Mouse (Mus musculus): ENCODE measurements around the gene Adpgk.

The Adpgk gene

DNA sequence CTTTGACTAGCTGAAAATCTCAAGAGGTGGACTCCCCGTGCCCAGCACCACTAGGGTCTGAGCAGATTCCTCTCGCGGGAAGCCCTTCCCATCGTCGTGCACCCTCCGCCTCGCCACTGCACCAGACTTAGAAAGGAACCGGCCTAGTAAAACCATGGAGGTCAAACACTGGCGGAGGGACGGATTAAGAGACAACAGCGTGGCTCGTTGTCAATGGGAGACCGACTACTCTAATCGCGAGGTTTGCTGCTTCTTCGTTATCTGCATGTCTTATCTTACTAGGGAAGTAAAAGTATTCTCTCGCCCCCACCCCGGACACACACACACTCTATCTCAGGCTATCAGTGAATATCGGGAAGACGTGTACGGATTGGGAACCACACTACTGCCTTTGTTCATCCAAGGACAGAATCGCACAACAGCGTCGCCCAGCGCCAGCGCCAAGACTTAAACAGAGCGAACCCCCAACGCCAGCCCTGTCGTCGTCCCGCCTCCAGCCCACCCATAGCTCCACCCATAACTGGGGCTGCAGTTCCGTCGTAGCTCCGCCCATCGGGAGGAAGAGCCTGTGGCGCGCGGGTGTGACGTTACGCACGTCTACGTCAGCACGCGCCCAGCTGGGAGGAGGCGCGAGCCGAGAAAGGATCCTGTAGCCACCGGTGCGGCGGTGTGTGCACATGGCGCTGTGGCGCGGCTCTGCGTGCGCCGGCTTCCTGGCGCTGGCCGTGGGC lies at the start of gene Adpgk:
Gene Adpgk (plus strand): TSS at position 602 of the 731 bp plus-strand sequence.
- in situ Hi-C loops (cut with MboI; ENCODE audit: unreplicated experiment in 2 of 2): loop anchor here in 1 of 2 experiments (10.0 kb wide), 1 partner anchor 194 kb away; the partner anchor contains the start of gene Arih1

DNA sequence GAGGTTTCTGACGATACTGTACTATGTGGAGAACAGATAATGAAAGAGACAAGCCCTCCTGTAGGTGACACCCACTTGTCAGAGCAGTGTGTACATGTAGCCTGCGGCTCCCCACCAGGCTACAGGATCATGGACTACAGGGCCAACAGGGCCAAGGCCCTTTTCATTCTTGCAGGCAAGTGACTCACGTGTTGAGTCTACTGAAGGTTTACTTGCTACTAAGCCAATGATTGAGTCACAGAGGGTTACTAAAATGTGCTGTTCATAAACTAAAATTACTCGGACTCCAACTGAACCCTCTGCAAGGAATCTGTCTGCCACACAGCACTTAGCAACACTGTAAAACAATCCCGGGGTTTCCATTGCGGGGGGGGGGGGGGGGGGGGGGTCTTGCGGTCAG lies 46.2 kb upstream of the Adpgk start:
- in situ Hi-C loops (cut with MboI; ENCODE audit: unreplicated experiment in 2 of 2): no loop called here

DNA sequence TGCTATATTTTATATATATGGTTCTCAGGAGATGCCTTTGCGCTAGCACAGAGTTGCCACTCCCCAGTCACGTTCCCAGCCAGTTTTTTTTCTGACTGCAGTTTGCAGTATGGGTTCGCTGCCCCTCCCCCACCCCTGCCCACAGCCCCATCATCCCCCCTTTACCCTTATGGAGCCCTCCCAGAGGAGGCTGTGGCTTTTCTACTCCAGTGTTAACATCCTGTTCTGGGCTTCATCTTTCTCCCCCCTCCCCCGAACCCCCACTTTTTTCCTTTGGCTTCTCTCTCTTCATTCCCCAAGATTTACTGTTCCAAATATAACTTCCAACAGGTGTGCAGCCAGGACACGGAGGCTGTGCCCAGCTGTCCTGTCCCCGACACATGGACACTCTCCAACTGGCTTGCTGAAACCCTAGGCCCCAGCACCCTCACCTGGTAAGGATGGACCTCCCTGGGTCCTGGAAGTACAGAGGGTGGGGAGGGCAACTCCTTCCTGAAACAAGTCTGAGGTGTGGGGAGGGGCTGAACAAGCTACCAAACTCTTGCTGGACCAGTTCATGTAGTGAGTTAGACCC lies 44.8 kb upstream of the Adpgk start:
- in situ Hi-C loops (cut with MboI; ENCODE audit: unreplicated experiment in 2 of 2): no loop called here

DNA sequence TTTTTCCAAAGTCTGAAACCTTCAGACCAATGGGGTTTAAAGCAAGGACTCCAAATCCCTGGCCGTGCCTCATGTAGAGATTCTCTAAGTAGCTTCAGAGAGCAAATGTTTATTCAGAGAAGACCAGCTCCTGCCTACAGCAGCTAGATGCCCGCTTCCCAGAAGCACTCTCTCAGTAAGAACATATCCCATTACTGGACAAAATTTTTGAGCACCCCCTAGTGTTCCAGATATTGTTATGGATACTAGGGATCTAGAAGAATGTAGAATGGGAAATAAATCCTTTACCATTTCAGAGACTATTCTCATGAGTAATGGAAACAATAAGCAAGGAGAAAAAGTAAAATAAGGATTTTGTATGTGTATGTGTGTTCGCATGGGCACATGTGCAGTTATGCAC lies 42.0 kb upstream of the Adpgk start:
- in situ Hi-C loops (cut with MboI; ENCODE audit: unreplicated experiment in 2 of 2): no loop called here

DNA sequence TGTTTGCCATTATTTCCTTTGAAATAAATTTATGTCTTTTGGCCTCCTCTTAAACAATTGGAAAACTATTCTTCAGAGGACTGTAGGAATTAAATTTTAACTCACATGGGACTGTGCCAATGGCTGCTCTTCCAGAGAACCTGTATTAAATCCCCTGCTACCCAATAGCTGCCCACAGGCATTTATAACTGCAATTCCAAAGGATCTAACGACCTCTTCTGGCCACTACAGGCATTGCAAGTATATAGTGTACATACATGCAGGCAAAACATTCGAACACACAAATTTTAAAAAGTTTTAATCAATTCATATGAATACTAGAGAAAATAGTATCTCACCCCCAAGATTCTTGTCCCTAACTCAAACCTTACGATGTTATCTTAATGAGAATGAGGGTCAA lies 41.1 kb upstream of the Adpgk start:
- in situ Hi-C loops (cut with MboI; ENCODE audit: unreplicated experiment in 2 of 2): no loop called here

DNA sequence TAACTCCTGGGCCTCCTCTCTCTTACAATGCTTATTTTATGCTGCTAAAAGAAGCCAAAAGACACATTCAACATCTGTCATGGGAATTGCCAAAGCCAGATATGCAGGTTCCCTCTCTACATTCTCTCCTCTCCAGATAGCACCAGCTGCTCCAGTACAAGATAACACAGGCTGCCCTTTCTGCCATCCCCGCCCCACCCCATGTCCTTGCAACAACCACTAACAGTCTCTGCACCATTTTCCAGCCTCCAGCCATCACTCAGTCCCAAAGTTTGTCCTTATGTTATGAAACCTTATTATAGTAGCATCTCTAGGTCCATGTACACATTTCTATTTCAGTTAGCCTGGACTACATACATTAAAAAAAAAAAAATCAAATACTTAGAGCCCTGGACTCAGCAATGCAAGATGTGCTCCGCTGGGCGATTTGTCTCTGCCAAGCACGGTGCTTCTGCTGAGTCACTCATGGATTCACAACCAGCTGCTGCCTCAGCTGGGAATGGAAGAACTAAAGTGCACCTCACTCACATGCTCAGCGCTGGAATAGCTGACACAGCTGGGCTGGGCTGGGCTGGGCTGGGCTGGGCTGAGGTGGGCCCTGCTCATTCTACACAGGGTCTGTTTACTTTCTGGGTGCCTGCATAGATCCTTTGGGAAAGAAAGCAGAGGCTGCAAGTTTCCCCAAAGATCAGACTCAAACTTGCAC lies 36.5 kb upstream of the Adpgk start:
- in situ Hi-C loops (cut with MboI; ENCODE audit: unreplicated experiment in 2 of 2): no loop called here

DNA sequence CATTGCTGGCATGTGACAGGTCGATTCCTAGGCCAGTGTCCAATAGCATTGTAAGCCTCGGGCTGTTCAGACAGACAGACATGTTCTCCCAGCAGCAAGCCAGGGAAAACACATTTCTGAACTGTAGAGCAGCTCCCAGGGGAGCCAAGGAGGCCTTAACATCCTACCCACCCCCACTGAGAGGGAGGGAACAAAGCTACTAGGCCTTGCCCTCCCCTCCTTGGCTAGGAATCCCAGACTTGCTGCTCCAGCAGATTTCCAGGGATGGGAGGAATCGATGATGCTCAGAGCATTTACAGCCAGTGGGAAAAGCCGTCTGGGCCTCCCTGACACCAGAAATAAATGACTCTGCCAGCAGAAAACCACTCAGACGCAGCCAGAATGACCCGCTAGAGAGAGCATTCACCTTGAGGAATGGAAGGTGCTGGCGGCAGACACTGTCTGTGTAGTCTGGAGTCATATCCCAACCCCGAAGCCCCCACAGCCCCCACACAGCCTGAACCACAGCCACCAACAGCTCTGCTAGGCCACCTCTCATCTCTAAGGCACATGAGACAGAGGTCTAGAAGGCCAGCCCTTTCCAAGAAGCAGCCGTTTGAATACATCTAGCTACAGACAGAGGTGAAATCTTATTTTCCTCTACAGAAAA lies 31.4 kb upstream of the Adpgk start:
- in situ Hi-C loops (cut with MboI; ENCODE audit: unreplicated experiment in 2 of 2): no loop called here

DNA sequence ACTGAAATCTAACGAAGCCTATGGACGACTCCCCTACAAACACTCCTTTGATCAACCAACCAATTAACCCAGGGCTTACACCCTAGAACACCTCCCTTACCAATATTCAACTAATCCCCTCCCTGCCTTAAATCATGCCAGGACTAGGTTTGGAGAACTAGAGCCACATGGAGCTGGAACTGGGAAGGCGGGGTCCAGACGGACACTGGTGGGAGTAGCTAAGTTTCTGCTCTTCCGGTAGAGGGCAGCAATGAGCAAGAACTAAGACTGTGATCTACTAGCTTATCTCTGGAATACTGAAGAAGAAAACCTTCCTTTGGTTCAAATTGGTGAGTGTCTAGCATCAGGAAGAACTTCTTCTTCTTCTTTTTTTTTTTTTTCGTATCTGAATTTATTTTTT lies 25.0 kb upstream of the Adpgk start:
- in situ Hi-C loops (cut with MboI; ENCODE audit: unreplicated experiment in 2 of 2): no loop called here

DNA sequence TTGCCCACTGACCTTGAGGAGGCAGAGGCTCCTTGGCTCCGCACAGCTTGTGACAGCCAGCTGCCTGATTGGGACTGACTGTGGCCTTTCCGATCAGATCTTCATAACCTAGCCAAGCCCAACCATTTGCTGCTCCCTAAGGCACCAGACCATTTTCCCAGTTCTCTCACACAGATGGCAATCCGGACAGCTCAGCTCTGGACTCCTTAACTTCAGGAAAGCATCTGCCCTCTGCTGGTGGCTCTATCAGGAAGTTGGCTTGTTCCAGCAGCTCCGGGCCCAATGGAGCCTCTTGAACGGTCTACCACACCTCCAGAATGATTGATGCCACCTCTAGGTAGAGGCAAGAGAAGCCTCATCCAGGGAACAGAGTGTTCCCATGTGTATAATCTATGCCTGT lies 21.6 kb upstream of the Adpgk start:
- in situ Hi-C loops (cut with MboI; ENCODE audit: unreplicated experiment in 2 of 2): no loop called here

DNA sequence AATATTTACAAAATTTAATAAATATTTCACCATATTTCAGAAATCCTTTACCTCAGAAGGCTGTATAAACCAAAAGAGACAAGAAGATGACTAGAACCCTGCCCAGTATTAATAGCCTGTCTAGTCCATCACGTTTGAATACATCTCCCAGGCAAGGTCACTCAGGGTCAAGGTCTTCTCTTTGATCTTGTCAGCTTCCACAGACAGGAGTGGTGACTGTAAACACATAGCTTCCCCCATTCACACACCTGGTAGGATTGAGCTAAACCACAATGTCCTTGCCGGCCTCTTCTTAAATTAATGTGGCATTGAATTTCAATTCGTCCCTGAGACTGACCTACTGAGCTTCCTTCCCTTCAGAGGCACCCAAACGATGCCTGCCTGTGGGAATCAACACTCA lies 20.3 kb upstream of the Adpgk start:
- in situ Hi-C loops (cut with MboI; ENCODE audit: unreplicated experiment in 2 of 2): no loop called here

DNA sequence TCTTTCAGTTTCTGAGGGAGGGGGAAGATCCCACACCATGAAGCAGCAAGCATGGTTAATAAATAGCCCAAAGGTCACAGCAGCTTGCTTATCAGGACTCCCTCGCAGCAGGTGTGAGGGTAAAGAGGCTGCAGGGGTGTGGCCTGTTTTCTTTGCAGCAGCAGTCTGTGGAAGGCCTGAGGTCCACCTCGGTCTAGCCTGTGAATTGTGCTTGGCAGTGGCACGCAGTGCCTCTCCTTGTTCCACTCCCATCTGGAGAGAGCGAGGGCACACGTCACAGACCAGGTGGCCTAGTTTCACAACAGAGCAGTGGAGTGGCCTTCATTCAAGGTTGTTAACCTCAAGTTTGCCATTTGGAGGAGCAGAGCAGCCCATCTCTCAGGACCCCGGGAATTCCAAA lies 19.6 kb upstream of the Adpgk start:
- in situ Hi-C loops (cut with MboI; ENCODE audit: unreplicated experiment in 2 of 2): no loop called here

DNA sequence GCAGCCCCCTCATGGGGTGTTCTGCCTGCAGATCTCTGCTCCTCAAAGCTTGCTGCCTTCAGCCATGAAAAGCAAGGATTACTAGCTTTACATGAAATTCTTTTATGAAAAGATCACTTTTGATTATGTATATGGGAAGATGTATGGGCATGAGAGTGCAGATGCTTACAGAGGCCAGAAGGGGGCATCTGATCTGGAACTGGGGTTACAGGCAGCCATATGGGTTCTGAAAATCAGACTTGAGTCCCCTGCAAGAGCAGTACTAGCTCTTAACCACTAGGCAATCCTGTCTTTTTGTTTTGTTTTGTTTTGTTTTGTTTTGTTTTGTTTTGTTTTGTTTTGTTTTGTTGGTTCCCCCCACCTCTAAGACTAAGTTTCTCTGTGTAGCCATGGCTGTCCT lies 18.2 kb upstream of the Adpgk start:
- in situ Hi-C loops (cut with MboI; ENCODE audit: unreplicated experiment in 2 of 2): no loop called here

DNA sequence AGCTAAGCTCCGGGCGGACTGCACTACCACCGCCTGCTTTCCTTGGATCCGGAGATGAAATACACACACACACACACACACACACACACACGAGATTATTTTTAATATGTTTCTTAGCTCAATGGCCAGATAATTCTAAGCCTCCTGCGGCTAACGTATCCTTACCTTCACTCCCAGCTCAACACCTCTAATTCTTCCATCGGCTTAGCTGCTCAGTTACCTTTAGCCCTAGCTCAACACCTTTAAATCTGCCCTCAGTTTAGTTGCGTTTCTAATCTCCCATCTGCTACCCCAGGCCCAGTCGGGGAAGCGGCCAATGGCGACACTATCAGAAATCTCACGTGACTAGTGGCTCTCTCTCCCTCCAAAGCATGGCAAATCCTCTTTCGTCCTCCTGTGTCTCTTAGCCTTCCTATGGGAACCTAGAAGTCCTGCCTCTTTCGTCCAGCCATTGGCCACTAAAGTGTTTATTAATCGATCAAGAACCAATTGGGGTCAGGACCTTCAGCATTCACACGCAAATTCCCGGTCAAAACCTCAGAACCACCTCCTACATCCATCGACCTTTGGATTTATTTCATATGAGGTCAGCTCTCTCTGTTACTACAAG lies 16.4 kb upstream of the Adpgk start:
- in situ Hi-C loops (cut with MboI; ENCODE audit: unreplicated experiment in 2 of 2): no loop called here

DNA sequence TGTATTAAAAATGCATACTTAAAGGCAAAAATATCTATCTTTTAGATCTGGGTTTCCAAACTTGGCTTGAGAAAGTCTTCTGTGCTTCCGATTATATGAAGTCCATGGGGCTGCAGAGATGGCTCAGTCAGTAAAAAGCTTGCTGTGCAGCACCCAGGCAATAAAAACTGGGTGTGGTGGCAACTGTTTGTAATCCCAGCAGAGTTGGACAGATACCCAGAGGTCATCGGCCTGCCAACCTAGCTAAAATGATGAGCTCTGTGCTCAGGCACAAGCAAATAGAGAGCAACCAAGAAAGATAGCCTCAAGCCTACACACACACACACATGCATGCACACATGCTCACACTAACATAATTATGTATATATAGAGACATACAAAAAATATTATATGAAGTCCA lies 13.2 kb upstream of the Adpgk start:
- in situ Hi-C loops (cut with MboI; ENCODE audit: unreplicated experiment in 2 of 2): no loop called here

DNA sequence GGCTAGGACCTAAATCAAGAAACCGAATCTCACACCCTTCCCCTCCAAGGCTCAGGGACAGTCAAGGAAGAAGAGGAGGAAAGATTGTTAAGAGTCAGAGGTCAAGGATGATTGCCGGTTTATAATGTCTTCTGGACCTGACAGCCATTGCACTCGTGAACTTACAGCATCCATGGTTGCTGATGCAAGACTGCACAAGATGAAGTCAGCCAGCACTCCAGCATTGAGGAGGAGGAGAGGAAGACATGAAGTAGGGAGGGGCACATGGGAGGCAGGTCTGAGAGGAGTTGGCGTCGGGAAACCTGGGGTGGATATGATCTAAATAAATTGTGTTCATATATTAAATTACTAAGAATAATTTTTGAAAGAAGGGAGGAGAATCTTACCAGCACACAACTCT lies 12.7 kb upstream of the Adpgk start:
- in situ Hi-C loops (cut with MboI; ENCODE audit: unreplicated experiment in 2 of 2): no loop called here

DNA sequence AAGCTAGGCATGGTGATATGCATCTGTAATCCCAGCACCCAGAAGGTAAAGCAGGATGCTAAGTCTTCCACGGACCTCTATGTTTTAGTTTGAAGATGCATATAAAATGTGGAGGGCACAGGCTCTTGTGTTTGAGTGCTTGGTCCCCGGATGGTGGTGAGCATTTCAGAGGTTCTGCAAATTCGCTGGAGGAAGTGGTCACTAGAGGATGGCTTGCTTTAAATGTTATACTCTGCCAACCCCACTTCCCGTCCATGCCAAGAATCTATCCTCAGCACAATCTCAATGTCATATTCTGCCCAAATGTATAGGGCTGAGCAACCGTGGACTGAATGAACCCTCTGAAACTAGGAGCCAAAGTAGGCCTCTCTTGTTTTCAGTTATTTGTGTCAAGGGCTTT lies 10.5 kb upstream of the Adpgk start:
- in situ Hi-C loops (cut with MboI; ENCODE audit: unreplicated experiment in 2 of 2): loop anchor here (5.0 to 10.0 kb wide), 4 partner anchors 264 to 746 kb away; no protein-coding TSS in a partner anchor

DNA sequence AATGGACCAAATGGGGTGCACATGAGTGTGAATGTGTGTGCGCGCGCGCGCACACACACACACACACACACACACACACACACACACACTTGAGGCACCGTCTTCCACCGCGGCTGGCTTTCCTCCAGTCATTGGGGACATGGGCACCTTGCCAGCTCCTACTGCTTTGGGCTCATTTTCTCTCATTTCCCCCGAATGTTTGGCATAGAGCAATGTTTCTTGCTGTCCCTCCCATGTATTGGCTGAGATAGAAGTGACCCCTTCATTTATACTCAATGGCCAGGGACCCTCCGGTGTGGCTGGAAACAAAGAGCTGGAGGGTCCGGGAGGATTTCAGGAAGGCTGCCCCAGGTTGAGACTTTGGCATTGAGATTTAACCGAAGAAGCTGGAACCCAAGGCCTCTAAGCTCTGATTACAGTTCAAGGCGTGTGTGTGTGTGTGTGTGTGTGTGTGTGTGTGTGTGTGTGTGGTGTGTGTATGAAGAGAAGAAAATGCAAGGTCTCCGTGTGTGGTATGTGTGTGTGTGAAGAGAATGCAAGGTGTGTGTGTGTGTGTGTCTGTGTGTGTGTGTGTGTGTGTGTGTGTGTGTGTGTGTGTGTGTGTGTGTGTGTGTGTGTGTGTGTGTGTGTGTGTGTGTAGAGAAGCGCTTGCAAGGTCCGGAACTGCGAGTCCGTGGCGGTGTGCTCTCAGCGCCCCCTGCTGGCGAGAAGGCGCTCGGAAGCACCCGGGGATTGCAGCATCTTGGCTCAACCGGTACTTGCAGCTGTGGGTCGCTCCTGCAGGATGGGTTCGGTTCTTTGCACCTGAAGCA lies 9.3 kb upstream of the Adpgk start:
- in situ Hi-C loops (cut with MboI; ENCODE audit: unreplicated experiment in 2 of 2): loop anchor here (5.0 to 10.0 kb wide), 4 partner anchors 265 to 747 kb away; no protein-coding TSS in a partner anchor

DNA sequence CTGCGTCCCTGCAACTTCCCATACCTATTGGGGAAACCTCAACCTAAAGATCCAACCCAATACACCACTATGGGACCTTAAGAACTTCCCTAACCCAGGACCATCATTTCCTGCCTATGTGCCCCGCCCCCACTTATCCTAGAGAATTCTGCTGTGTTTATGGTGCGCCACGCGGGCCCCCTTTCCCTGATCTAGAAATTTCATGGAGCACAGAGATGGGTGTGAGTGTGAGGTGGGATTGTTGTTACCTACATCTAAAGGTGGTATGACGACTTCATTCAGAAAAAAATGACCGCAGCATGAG lies 8.7 kb upstream of the Adpgk start:
- in situ Hi-C loops (cut with MboI; ENCODE audit: unreplicated experiment in 2 of 2): loop anchor here (5.0 to 10.0 kb wide), 4 partner anchors 265 to 748 kb away; no protein-coding TSS in a partner anchor

DNA sequence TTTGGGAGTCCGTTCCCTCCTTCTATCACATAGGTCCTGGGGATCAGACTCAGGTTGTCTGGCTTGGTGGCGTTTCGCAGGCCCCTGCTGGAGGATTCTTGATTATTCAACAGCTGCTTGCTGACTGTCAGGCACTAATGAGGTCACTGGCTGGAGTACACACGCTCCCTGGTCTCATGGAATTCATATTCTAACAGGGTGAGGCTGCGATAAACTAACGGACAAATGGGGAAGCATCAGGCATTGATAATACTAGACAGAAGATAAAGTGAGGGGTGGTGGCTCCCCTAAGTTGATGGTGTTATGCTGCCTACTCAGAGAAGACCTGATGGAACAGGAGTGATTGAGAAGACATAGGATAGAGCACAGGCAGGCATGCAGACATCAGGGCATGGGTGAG lies 5.7 kb upstream of the Adpgk start:
- in situ Hi-C loops (cut with MboI; ENCODE audit: unreplicated experiment in 2 of 2): loop anchor here (5.0 to 10.0 kb wide), 4 partner anchors 273 to 751 kb away; no protein-coding TSS in a partner anchor

DNA sequence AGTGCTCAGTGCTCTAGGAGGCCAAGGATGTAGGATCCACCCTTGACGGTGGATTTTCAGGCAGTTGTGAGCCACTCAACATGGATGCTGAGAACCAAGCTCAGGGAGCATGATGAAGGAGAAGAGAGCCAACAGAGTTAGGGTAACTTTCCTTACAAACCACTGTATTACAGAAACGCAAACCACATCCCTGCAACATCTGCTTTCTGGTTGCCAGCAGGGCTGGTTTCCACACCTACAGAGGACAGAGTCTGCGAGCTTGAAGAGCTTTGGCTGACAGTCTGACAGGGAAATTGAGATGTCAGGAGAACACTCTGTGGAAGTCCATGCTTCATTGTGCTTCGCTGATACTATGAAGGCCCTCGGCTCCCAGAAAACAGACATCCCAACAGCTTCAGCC lies 3.3 kb upstream of the Adpgk start:
- in situ Hi-C loops (cut with MboI; ENCODE audit: unreplicated experiment in 2 of 2): loop anchor here (5.0 to 10.0 kb wide), 4 partner anchors 276 to 753 kb away; no protein-coding TSS in a partner anchor

Data from v-Abl transformed pro-B cells (cell line).